Mouse (Mus musculus) small intestine, adult 2 months (tissue): ENCODE data around the gene Klhl20.

ENCODE experiments used
- CTCF ChIP-seq: fragments of 200-500 bp; IDR thresholded peaks from 2 replicates; pipeline ENCODE4 v1.5.1; 2012; ENCODE audit warnings: low read depth, mild to moderate bottlenecking, control low read depth, inconsistent platforms, low read length, moderate library complexity, mixed read lengths; ENCODE audit not compliant: insufficient replicate concordance, insufficient read length; ENCODE audit errors: extremely low read depth
- POLR2A ChIP-seq: fragments of 200-500 bp; IDR thresholded peaks from 2 replicates; pipeline ENCODE4 v1.6.1; 2012; ENCODE audit warnings: low read depth, mild to moderate bottlenecking, control low read depth, inconsistent platforms, low read length, moderate library complexity

DNA sequence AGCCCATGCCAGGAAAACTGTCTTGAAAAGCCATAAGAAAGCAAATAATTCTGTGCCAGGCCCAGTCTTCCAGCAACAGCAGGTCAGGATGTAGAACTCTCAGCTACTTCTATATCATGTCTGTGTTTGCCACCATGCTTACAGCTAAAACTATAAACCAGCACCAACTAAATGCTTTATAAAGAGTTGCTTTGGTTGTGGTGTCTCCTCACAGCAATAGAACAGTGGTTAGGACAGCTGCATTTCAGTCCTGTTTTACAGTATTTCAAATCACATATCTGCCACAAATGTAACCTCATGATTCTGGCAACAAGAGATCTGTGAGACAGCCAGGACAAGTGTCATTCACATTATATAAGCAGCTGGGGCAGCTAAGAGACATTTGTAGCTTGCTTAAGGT is 90.5 kb downstream of the Klhl20 start:
- TF ChIP-seq CTCF (no peak), POLR2A (no peak)
